Mouse (Mus musculus): ENCODE measurements at regions not wholly inside any gene's neighbourhood (a gene's known extent, or its start where the extent isn't known, plus 50 kb on each side); places are given as distances from the start of the nearest gene placed in this dataset.

GRCm38 (mm10) chr10:21678811-21679451, 86.0 kb downstream of the 1700020N01Rik start:
- TF ChIP-seq ELF1 (IDR thresholded peaks at IDR 0.05; ENCODE audit: low read depth, low read length), result no peak
- no peak for TF ChIP-seq POLR2A (IDR thresholded peaks at IDR 0.05; ENCODE audit: low read depth, low read length)
- no peak for TF ChIP-seq UBTF (IDR thresholded peaks at IDR 0.05; ENCODE audit: low read depth, low read length)
- TF ChIP-seq ZMIZ1 (IDR thresholded peaks at IDR 0.05; ENCODE audit: low read depth, low read length), result no peak
- no peak for TF ChIP-seq NELFE (IDR thresholded peaks at IDR 0.05; ENCODE audit: low read depth, low read length)
- no peaks in the 10 kb centered on the region for H3K36me3 ChIP-seq (replicated peaks in 1 of 2; ENCODE audit: control insufficient read depth in 1 of 2, insufficient read depth in 1 of 2, low read length in 1 of 2)
- dilution Hi-C loops (cut with MboI; ENCODE audit: extremely low pct_ligation_motif_present, extremely low pct_unique_long_range_greater_than_20kb, low sequenced_read_pairs), result no loop called here
- H3K27ac ChIP-seq (ENCODE audit: insufficient read depth, low read depth), result no peak overlapping the region
- DNase-seq (ENCODE audit: extremely low read depth), result no peak
- peaks cover 0 to 3% of the 10 kb centered on the region in 2 experiments; a peak in 2 of 4 replicates for H3K4me1 ChIP-seq (ENCODE audit: control insufficient read depth in 1 of 2, insufficient read depth in 2 of 2)
- H3K79me2 ChIP-seq (replicated peaks; ENCODE audit: control insufficient read depth, extremely low read depth, insufficient read depth, poor library complexity, severe bottlenecking), result no peaks in the 10 kb centered on the region
- no peak overlapping the region for H3K9ac ChIP-seq (ENCODE audit: insufficient read depth, low read depth)
- in situ Hi-C loops (cut with MboI; ENCODE audit: low pct_ligation_motif_present, low pct_unique_long_range_greater_than_20kb, low sequenced_read_pairs), result no loop called here
- H3K4me3 ChIP-seq (replicated peaks in 1 of 3; ENCODE audit: low read depth in 2 of 3, low read length in 2 of 3, poor library complexity in 1 of 3), result no peak overlapping the region
- no peaks in the 10 kb centered on the region for H3K27me3 ChIP-seq (replicated peaks)
- no peak overlapping the region for H3K4me2 ChIP-seq (ENCODE audit: insufficient read depth, low read depth, poor library complexity, severe bottlenecking)
- no peaks in the 10 kb centered on the region for H3K9me3 ChIP-seq (replicated peaks; ENCODE audit: low read length)

DNA sequence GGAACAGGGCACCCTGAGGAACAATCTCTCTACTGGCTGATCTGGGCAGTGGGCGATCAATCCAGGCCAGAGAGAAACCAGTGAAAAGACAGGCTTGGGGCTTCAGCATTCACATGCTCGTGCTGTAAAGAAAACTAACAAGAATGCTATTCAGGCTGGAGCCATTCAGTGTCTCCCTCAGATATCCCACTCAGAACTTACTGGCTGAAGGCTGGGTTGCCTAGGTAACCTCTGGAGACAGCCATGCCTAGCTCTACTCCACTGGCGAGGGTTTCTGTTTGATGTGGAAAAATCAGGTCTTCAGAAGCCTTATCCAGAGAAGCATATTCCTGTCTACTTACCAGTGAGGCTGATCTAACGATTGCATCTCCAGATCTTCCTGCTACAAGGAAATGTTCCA, 87.8 kb downstream of the 1700020N01Rik start:
- TF ChIP-seq RCOR1 (conservative IDR thresholded peaks at IDR 0.05; ENCODE audit: low read depth, low read length), result no peak
- no peak for TF ChIP-seq JUN (IDR thresholded peaks at IDR 0.05; ENCODE audit: insufficient read depth, low read depth, low read length)
- TF ChIP-seq CHD2 (IDR thresholded peaks at IDR 0.05; ENCODE audit: low read length), result no peak
- TF ChIP-seq MAX (IDR thresholded peaks at IDR 0.05; ENCODE audit: low read length), result no peak
- TF ChIP-seq HCFC1 (IDR thresholded peaks at IDR 0.05; ENCODE audit: low read depth, low read length), result no peak
- no peak for TF ChIP-seq MYC (IDR thresholded peaks at IDR 0.05; ENCODE audit: low read depth, low read length)
- TF ChIP-seq BHLHE40 (IDR thresholded peaks at IDR 0.05; ENCODE audit: low read depth, low read length), result no peak
- no peak for TF ChIP-seq SIN3A (IDR thresholded peaks at IDR 0.05; ENCODE audit: low read length)
- no peak for TF ChIP-seq MAFK (IDR thresholded peaks at IDR 0.05; ENCODE audit: insufficient replicate concordance, low read length)
- Histone ChIP-seq H3K27ac (ENCODE audit: insufficient read depth, low read depth) (no peak overlapping the region), H3K36me3 (replicated peaks in 1 of 2; ENCODE audit: control insufficient read depth in 1 of 2, insufficient read depth in 1 of 2, low read length in 1 of 2) (no peaks in the 10 kb centered on the region), H3K9ac (ENCODE audit: insufficient read depth, low read depth) (no peak overlapping the region), H3K4me3 (replicated peaks in 1 of 3; ENCODE audit: low read depth in 2 of 3, low read length in 2 of 3, poor library complexity in 1 of 3) (no peak overlapping the region), H3K4me2 (ENCODE audit: insufficient read depth, low read depth, poor library complexity, severe bottlenecking) (no peak overlapping the region), H3K4me1 (ENCODE audit: control insufficient read depth in 1 of 2, insufficient read depth in 2 of 2) (peaks cover 3 to 16% of the 10 kb centered on the region in 2 experiments; a peak in 3 of 4 replicates), H3K27me3 (replicated peaks) (no peaks in the 10 kb centered on the region), H3K79me2 (replicated peaks; ENCODE audit: control insufficient read depth, extremely low read depth, insufficient read depth, poor library complexity, severe bottlenecking) (no peaks in the 10 kb centered on the region), H3K9me3 (replicated peaks; ENCODE audit: low read length) (no peaks in the 10 kb centered on the region)
- dilution Hi-C loops (cut with MboI; ENCODE audit: extremely low pct_ligation_motif_present, extremely low pct_unique_long_range_greater_than_20kb, low sequenced_read_pairs), result no loop called here
- DNase-seq (ENCODE audit: extremely low read depth), result no peak
- in situ Hi-C loops (cut with MboI; ENCODE audit: low pct_ligation_motif_present, low pct_unique_long_range_greater_than_20kb, low sequenced_read_pairs), result no loop called here

Measured in CH12.LX (cell line).